Mouse (Mus musculus) stomach, embryonic 14.5 days (tissue): ENCODE data around the gene Cops7b. TPM values are rescaled to one million over a fixed set of nuclear protein-coding genes. Genes with fewer than 3 reads are reported as not detected.
A peak's percentile ranks its signal among the peaks of the same experiment; 100 is the strongest.
"Not testable (repeated sequence)": the region's sequence is repeated elsewhere in the genome, so short reads cannot be mapped to it uniquely, and the experiment has no call there.

Experiments used
- ATAC-seq: fragments of 200-750 bp; cut with Nextera tagmentation; 2 replicates; pipeline ENCODE4 v1.8.0; 2017; ENCODE audit warnings: low read depth, moderate TSS enrichment; ENCODE audit not compliant: insufficient number of reproducible peaks, insufficient read depth, low FRiP score
- H3K27ac ChIP-seq: fragments of 300-500 bp; sonication (generic); 2 replicates; pipeline ENCODE4 v1.5.1; 2014; ENCODE audit warnings: mild to moderate bottlenecking, low read length, moderate library complexity, mixed read lengths
- H3K27me3 ChIP-seq: fragments of 300-500 bp; sonication (generic); 2 replicates; pipeline ENCODE4 v1.6.1; 2014; ENCODE audit warnings: low read length, control low read depth, mixed read lengths; ENCODE audit not compliant: control insufficient read depth, insufficient read depth
- H3K36me3 ChIP-seq: fragments of 300-500 bp; sonication (generic); 2 replicates; pipeline ENCODE4 v1.6.1; 2014; ENCODE audit warnings: mild to moderate bottlenecking, control low read depth, low read length, moderate library complexity, mixed read lengths; ENCODE audit not compliant: control insufficient read depth, insufficient read depth
- H3K4me1 ChIP-seq: fragments of 300-500 bp; sonication (generic); 2 replicates; pipeline ENCODE4 v1.6.1; 2014; ENCODE audit warnings: low read length, control low read depth, mixed read lengths; ENCODE audit not compliant: control insufficient read depth, insufficient read depth
- H3K4me2 ChIP-seq: fragments of 300-500 bp; sonication (generic); replicated peaks from 2 replicates; pipeline ENCODE4 v1.6.1; 2014; ENCODE audit warnings: low read depth, low read length, control low read depth
- H3K4me3 ChIP-seq: fragments of 300-500 bp; sonication (generic); 2 replicates; pipeline ENCODE4 v1.5.1; 2014; ENCODE audit warnings: low read depth, low read length, control low read depth
- H3K9ac ChIP-seq: fragments of 300-500 bp; sonication (generic); replicated peaks from 2 replicates; pipeline ENCODE4 v1.6.1; 2014; ENCODE audit warnings: low read depth, mild to moderate bottlenecking, control low read depth, low read length, moderate library complexity, mixed read lengths
- H3K9me3 ChIP-seq: fragments of 300-500 bp; sonication (generic); 2 replicates; pipeline ENCODE4 v1.6.1; 2016; ENCODE audit warnings: low read depth, low read length, control low read depth; ENCODE audit not compliant: control insufficient read depth
- WGBS: fragments of 180-500 bp; shearing (Covaris S2); extraction: QIAGEN DNeasy Blood & Tissue Kit; methylation state at CpG from one replicate; pipeline ENCODE4 v1.1.7; 2014; 5-methylcytosine and 5-hydroxymethylcytosine counted together
- polyA plus RNA-seq: library from polyadenylated mRNA; unstranded; fragments of >200 nt; fragmentation: Nextera tagmentation; extraction: Ambion mirVana; gene quantifications from 2 replicates; pipeline ENCODE4 v1.2.1, GENCODE M21; 2014

Cops7b gene
- polyA plus RNA-seq = 38.2 and 38.9 TPM in 2 replicates

- under 1% methylated on average over 26 of the region's 26 CpGs for WGBS
- H3K9ac ChIP-seq = peak within 1 kb of the TSS; percentile 49
- H3K27me3 ChIP-seq = no peaks in the 10 kb centered on the region
- no peaks in the 10 kb centered on the region for H3K36me3 ChIP-seq
- peak; percentile 97 for ATAC-seq
- H3K9me3 ChIP-seq = no peaks in the 10 kb centered on the region
- H3K4me2 ChIP-seq = peak within 1 kb of the TSS; percentile 82
- H3K4me3 ChIP-seq = peak within 1 kb of the TSS; percentile 69
- H3K27ac ChIP-seq = peak within 1 kb of the TSS; percentile 18; the same call in 1 of the 2 replicates
- H3K4me1 ChIP-seq = peaks cover 3% of the 10 kb centered on the region
Observed at GRCm38 (mm10) chr1:86582451-86583096, at the start of gene Cops7b, which contains the start of gene Pde6d. Cops7b (plus strand) TSS chr1:86582904. Pde6d (minus strand) TSS chr1:86582629.

- Histone ChIP-seq H3K27me3 (no peaks in the 10 kb centered on the region), H3K27ac (no peak overlapping the region), H3K4me1 (peaks cover 16% of the 10 kb centered on the region), H3K36me3 (peaks cover 24% of the 10 kb centered on the region), H3K4me3 (no peak overlapping the region), H3K9ac (no peak overlapping the region), H3K9me3 (no peaks in the 10 kb centered on the region), H3K4me2 (no peak overlapping the region)
- 87% methylated on average over 6 of the region's 6 CpGs for WGBS
- no peak for ATAC-seq
Observed at GRCm38 (mm10) chr1:86533411-86534130, 49.1 kb upstream of the Cops7b start.

GRCm38 (mm10) chr1:86538383-86538782 lies 44.3 kb upstream of the Cops7b start:
- Histone ChIP-seq H3K36me3 (peaks cover 8% of the 10 kb centered on the region), H3K9me3 (no peaks in the 10 kb centered on the region), H3K27ac (no peak overlapping the region), H3K27me3 (no peaks in the 10 kb centered on the region), H3K4me2 (no peak overlapping the region), H3K4me3 (no peak overlapping the region), H3K9ac (no peak overlapping the region), H3K4me1 (no peaks in the 10 kb centered on the region)
- ATAC-seq = no peak
- WGBS = 56% methylated on average over 3 of the region's 3 CpGs

- H3K27ac ChIP-seq, H3K4me1 ChIP-seq, H3K4me3 ChIP-seq, H3K27me3 ChIP-seq, H3K9ac ChIP-seq, H3K9me3 ChIP-seq, ATAC-seq, H3K4me2 ChIP-seq: not testable (repeated sequence)
- H3K36me3 ChIP-seq = peaks cover 17% of the 10 kb centered on the region
- WGBS = 88% methylated on average over 12 of the region's 12 CpGs
Observed at GRCm38 (mm10) chr1:86539583-86539982, 43.1 kb upstream of the Cops7b start.

- no peaks in the 10 kb centered on the region for H3K4me1 ChIP-seq
- H3K4me2 ChIP-seq = no peak overlapping the region
- H3K9me3 ChIP-seq = no peaks in the 10 kb centered on the region
- H3K27ac ChIP-seq = no peak overlapping the region
- no peaks in the 10 kb centered on the region for H3K27me3 ChIP-seq
- no peak for ATAC-seq
- peaks cover 26% of the 10 kb centered on the region for H3K36me3 ChIP-seq
- H3K4me3 ChIP-seq = no peak overlapping the region
- whole genome bisulfite sequencing = 89% methylated on average over 2 of the region's 2 CpGs
- H3K9ac ChIP-seq = no peak overlapping the region
Observed at GRCm38 (mm10) chr1:86542584-86542983, 40.1 kb upstream of the Cops7b start.

- WGBS = 76% methylated on average over 3 of the region's 3 CpGs
- H3K36me3 ChIP-seq = peaks cover 26% of the 10 kb centered on the region
- H3K9me3 ChIP-seq = no peaks in the 10 kb centered on the region
Observed at GRCm38 (mm10) chr1:86546797-86547196, 35.9 kb upstream of the Cops7b start.

GRCm38 (mm10) chr1:86551299-86551698 lies 31.4 kb upstream of the Cops7b start:
- ATAC-seq = no peak
- Histone ChIP-seq H3K27ac (no peak overlapping the region), H3K4me3 (no peak overlapping the region), H3K36me3 (peaks cover 4% of the 10 kb centered on the region; the same call in 1 of the 2 replicates), H3K9ac (no peak overlapping the region), H3K4me1 (no peaks in the 10 kb centered on the region), H3K9me3 (no peaks in the 10 kb centered on the region), H3K27me3 (no peaks in the 10 kb centered on the region), H3K4me2 (no peak overlapping the region)
- WGBS = 69% methylated on average over 4 of the region's 4 CpGs

More at GRCm38 (mm10) chr1:86546797-86547196, 35.9 kb upstream of the Cops7b start:
- Histone ChIP-seq H3K4me1 (no peaks in the 10 kb centered on the region), H3K4me2 (no peak overlapping the region), H3K27me3 (no peaks in the 10 kb centered on the region), H3K9ac (no peak overlapping the region), H3K27ac (no peak overlapping the region), H3K4me3 (no peak overlapping the region)
- no peak for ATAC-seq

GRCm38 (mm10) chr1:86551877-86552276 lies 30.8 kb upstream of the Cops7b start:
- no peaks in the 10 kb centered on the region for H3K4me1 ChIP-seq
- 42% methylated on average over 2 of the region's 2 CpGs for WGBS
- H3K4me2 ChIP-seq = no peak overlapping the region
- no peak overlapping the region for H3K27ac ChIP-seq
- H3K9ac ChIP-seq = no peak overlapping the region
- ATAC-seq = no peak
- peaks cover 4% of the 10 kb centered on the region; the same call in 1 of the 2 replicates for H3K36me3 ChIP-seq
- no peak overlapping the region for H3K4me3 ChIP-seq
- no peaks in the 10 kb centered on the region for H3K9me3 ChIP-seq
- H3K27me3 ChIP-seq = no peaks in the 10 kb centered on the region
